Mouse (Mus musculus) CH12F3 (cell line): ENCODE results near the gene Nod2.

Experiments used
- in situ Hi-C: fragments of 300-500 bp; cut with MboI; formaldehyde crosslinking; loops from 2 replicates; pipeline ENCODE4 v1.14.3; 2020; ENCODE audit warnings: low sequenced_read_pairs

Gene Nod2

DNA sequence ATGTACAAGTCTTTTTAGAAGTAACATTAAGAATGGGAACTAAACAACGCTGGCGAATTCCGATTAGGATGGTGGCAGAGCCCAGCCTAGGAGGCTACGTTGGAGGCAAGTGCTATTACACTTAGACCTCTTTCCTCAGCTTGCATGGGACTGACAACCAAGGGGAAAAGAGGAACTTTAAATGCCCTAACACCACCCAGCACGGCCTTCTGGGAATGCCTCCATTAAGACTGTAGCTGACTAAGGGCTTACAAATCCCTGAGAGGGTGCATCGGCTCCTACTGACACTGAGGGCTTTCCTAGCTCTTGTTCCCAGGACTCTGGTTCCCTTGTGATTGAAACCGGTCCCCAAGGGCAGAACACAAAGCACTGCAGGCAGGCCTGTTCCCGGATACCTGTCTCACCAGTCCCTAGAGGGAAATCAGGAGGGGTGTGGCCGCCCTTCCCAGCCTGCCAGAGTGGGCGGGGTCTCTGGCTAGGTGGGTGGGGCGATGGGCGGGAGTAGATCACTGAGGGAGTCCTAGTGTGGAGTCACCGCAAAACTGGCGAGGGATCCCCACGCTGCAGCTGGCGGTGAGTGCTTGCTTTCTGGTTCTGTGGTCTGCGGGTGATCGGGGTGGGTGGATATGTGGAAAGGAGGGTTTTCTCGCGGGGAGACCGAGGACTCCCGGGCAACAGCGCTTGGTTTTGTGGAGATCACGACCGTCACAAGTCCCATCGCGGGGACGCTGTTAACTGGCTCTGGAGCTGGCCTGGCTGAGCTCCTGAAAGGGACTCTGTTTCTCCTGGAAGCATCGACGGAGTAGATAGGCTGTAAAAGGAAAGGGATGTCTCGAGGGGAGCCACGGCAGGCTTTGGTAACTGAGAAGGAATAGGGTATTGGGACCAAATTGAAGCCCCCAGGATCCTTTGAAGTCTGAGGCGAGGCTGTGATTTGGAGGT, at the start of gene Nod2:
TSS of gene Nod2 (plus strand) at position 479 of the 942 bp plus-strand sequence.
- in situ Hi-C loops = no loop called here

- in situ Hi-C loops = no loop called here
Measured at GRCm38 (mm10) chr8:88598578-88598977, 48.5 kb upstream of the Nod2 start.

GRCm38 (mm10) chr8:88599491-88599890, 47.6 kb upstream of the Nod2 start:
- in situ Hi-C loops = no loop called here

- in situ Hi-C loops = loop anchor here (25.0 kb wide), 1 partner anchor 241 kb away; the partner anchor contains the start of gene Brd7
Measured at GRCm38 (mm10) chr8:88603446-88603989, 43.6 kb upstream of the Nod2 start.

DNA sequence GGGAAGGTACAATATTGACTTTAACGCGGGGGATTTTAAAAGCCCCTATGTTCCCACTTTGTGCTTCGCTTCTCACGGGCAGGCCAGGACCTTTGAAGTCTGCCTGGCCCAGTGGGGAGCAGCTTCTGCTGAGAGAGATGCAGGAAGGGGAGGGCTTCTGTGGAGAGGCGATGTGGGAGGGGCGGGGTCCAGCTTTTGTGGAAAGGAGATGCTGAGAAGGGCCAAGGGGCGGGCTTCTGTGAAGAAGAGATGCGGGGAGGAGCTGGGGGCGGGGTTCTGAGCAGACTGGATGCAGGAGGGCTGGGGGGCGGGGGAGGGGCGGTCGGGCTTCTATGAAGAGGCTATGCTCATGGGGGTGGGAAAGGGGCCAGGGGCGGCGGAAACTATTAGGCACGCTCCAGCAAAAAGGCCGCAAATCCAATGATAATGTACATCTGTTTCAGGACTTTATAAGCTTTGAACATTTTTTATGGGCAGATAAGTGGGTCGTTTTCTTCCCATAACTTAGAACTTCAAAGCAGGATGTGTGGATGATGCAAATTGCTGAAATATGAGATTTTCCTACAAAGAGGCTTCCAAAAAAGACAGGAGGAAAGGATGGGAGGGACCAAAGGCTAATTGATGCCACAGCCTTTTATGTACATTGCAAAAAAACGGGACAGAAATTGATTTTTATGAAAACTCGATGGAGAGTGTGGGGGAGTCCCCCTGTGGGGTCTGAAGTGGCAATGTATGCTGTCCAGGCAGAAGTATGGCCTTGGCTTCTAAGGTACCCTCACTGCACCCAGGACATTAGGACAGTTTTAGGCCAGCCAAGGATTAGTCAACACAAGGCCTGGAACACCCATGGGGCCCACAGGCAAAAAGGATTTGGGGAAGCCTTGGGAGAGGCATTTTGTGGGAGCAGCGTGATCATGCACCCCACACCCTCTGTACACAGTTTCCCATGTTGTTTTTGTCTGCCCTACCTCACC, 42.8 kb upstream of the Nod2 start:
- in situ Hi-C loops = loop anchor here (25.0 kb wide), 1 partner anchor 242 kb away; the partner anchor contains the start of gene Brd7

- in situ Hi-C loops = loop anchor here (25.0 kb wide), 1 partner anchor 243 kb away; the partner anchor contains the start of gene Brd7
Measured at GRCm38 (mm10) chr8:88605361-88606040, 41.6 kb upstream of the Nod2 start.

DNA sequence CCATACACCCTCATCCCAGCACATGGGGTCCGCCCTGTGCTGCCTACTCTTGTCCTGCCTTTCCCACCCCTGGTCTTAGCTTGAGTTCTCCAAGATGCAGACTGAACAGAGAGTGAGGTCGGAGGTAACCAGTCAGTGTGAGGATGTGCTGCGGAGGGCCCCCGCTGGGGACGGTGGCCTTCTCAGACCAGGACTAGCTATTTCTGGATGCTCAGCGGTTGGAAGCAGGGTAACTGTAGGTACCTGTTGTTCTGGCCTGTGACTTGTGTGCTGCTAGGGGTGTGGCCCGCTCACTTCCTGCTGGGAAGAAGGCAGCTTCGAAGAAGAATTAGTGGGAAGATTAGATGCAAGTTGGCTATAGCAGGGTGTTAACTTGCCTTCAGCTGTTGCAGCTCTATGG, 38.1 kb upstream of the Nod2 start:
- in situ Hi-C loops = loop anchor here (25.0 kb wide), 1 partner anchor 247 kb away; the partner anchor contains the start of gene Brd7

DNA sequence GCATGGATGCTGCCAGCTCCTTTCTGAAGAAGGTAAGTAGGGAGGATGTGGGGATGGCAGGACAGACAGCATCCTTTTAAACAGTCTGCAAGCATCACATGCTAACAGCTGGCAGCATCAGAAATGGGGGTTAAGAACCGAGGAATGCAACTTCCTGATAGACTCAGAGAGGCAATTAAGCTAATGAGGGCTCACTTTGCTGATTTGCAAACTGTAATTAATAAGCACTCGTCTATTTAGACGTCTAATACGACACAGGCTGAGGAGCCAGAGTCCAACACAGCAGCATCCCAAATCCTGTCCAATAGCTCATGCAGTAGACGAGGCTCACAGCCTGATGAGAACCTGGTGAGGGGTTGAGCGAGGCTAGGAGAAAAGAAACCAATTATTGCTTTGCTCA, 36.8 kb upstream of the Nod2 start:
- in situ Hi-C loops = loop anchor here (25.0 kb wide), 1 partner anchor 248 kb away; the partner anchor contains the start of gene Brd7

DNA sequence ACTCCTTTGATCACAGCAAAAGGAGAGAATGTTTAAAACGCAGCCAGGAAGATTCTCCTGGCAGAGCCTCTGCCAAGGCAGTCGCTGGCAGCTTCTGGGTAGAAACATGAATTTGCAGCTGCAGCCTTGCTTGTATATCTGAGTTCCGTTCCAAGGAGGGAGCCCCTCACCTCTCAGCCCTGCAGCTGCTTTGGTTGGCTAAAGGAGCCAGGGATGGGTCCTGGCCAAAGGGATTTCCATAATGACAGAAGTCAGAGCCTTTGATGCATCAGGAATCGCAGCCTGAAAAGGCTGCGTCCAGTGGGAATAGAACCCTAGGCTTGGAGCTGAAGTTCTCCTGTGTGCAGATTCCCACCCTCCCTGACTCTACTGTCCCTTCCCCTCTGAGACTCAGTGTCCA, 32.1 kb upstream of the Nod2 start:
- in situ Hi-C loops = loop anchor here (25.0 kb wide), 1 partner anchor 253 kb away; the partner anchor contains the start of gene Brd7

- in situ Hi-C loops = loop anchor here (25.0 kb wide), 1 partner anchor 256 kb away; the partner anchor contains the start of gene Brd7
Measured at GRCm38 (mm10) chr8:88618612-88619011, 28.5 kb upstream of the Nod2 start.

GRCm38 (mm10) chr8:88619513-88619912, 27.6 kb upstream of the Nod2 start:
- in situ Hi-C loops = loop anchor here (25.0 kb wide), 1 partner anchor 257 kb away; the partner anchor contains the start of gene Brd7

GRCm38 (mm10) chr8:88620931-88621330, 26.2 kb upstream of the Nod2 start:
- in situ Hi-C loops = loop anchor here (25.0 kb wide), 1 partner anchor 259 kb away; the partner anchor contains the start of gene Brd7

- in situ Hi-C loops = loop anchor here (25.0 kb wide), 1 partner anchor 259 kb away; the partner anchor contains the start of gene Brd7
Measured at GRCm38 (mm10) chr8:88621408-88621807, 25.7 kb upstream of the Nod2 start.

DNA sequence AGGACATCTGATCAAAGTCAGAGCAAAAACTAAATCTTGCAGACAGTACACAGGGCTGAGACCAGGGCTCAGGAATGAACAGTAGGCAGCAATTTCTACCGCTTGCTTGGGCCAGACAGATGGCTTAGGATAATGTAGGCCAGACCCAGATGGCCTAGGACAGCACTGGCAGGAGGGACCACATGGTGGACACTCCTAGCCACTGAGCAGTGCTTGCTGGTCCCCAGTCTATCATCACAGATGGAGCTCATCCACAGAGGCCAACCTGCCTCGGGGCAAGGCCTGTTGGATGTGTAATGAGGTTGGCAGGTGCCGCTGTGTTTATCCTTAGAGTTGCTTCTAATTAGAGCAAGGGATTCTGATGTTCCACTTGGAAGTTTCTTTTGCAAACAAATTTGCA, 23.8 kb upstream of the Nod2 start:
- in situ Hi-C loops = loop anchor here (25.0 kb wide), 1 partner anchor 261 kb away; the partner anchor contains the start of gene Brd7

DNA sequence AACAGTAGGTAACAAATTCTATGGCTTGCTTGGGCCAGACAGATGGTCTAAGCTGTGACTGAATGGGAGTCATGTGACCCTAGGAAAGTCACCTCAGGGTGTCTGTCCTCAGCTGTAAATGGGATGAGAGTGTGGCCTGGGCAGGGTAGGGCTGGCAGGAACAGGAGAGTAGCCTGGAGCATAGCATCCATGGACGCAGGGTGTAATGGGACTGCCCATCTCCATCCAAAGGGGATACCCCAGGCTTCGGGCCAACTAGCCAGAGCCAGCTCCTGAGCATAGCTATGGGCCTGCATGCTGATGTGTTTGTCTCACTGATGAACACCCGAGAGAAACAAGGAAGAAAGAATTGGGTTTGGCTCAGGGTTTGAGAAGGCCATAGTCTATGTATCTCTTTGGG, 22.8 kb upstream of the Nod2 start:
- in situ Hi-C loops = loop anchor here (25.0 kb wide), 1 partner anchor 262 kb away; the partner anchor contains the start of gene Brd7

DNA sequence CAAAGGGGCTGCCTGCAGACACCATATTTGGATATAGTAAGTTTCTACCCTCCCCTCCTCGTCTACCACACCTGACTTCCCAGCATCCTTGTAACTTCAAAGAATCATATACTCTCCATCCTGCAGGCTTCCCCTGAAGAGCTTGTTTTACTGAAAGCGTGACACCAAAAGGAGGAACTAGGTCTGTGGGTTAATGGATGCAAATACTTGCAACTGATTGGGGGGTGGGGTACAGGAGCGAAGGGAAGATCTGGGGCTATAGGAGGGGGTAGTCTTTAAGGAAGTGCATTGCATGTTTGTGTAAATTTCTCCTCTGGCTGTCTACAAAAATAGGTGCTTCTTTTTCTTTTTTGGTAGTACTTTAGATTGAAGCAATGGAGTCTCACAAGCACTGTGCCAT, 20.7 kb upstream of the Nod2 start:
- in situ Hi-C loops = no loop called here

GRCm38 (mm10) chr8:88626940-88627264, 20.2 kb upstream of the Nod2 start:
- in situ Hi-C loops = no loop called here

- in situ Hi-C loops = no loop called here
Measured at GRCm38 (mm10) chr8:88627265-88627991, 19.7 kb upstream of the Nod2 start.
